Mouse (Mus musculus) embryonic facial prominence, embryonic 14.5 days (tissue): ENCODE results near the gene Hras. TPM values are rescaled to one million over a fixed set of nuclear protein-coding genes. Genes with fewer than 3 reads are reported as not detected.

Experiments
- ATAC-seq: fragments of 200-750 bp; cut with Nextera tagmentation; 2 replicates; pipeline ENCODE4 v1.8.0; 2017; ENCODE audit warnings: low read depth, moderate number of reproducible peaks, moderate TSS enrichment
- DNase-seq: peaks from one replicate; pipeline ENCODE4 v3.0.0-alpha.2; 2015; ENCODE audit warnings: low spot score
- H3K27ac ChIP-seq: fragments of 300-500 bp; sonication (generic); replicated peaks from 2 replicates; pipeline ENCODE4 v1.5.1; 2014; ENCODE audit warnings: low read depth, mild to moderate bottlenecking, low read length, moderate library complexity
- H3K27me3 ChIP-seq: fragments of 300-500 bp; sonication (generic); replicated peaks from 2 replicates; pipeline ENCODE4 v1.6.1; 2014; ENCODE audit warnings: low read length; ENCODE audit not compliant: control insufficient read depth, insufficient read depth
- H3K36me3 ChIP-seq: fragments of 300-500 bp; sonication (generic); 2 replicates; pipeline ENCODE4 v1.6.1; 2014; ENCODE audit warnings: low read length, mixed read lengths; ENCODE audit not compliant: control insufficient read depth, insufficient read depth
- H3K4me1 ChIP-seq: fragments of 300-500 bp; sonication (generic); 2 replicates; pipeline ENCODE4 v1.6.1; 2014; ENCODE audit warnings: antibody characterized with exemption, low read length; ENCODE audit not compliant: control insufficient read depth, insufficient read depth
- H3K4me2 ChIP-seq: fragments of 300-500 bp; sonication (generic); 2 replicates; pipeline ENCODE4 v1.6.1; 2014; ENCODE audit warnings: low read depth, mild to moderate bottlenecking, low read length, moderate library complexity, mixed read lengths
- H3K4me3 ChIP-seq: fragments of 300-500 bp; sonication (generic); 2 replicates; pipeline ENCODE4 v1.5.1; 2014; ENCODE audit warnings: low read depth, mild to moderate bottlenecking, low read length
- H3K9ac ChIP-seq: fragments of 300-500 bp; sonication (generic); 2 replicates; pipeline ENCODE4 v1.6.1; 2014; ENCODE audit warnings: low read depth, mild to moderate bottlenecking, low read length, moderate library complexity, mixed read lengths
- H3K9me3 ChIP-seq: fragments of 300-500 bp; sonication (generic); 2 replicates; pipeline ENCODE4 v1.6.1; 2016; ENCODE audit warnings: low read length; ENCODE audit not compliant: control insufficient read depth
- WGBS: fragments of 180-500 bp; shearing (Covaris S2); extraction: QIAGEN DNeasy Blood & Tissue Kit; methylation state at CpG from one replicate; pipeline ENCODE4 v1.1.7; 2014; 5-methylcytosine and 5-hydroxymethylcytosine counted together
- polyA plus RNA-seq: library from polyadenylated mRNA; unstranded; fragments of >200 nt; fragmentation: Nextera tagmentation; extraction: Ambion mirVana; gene quantifications from 2 replicates; pipeline ENCODE4 v1.2.1, GENCODE M21; 2014

Hras gene
- polyA plus RNA-seq, 1 experiment from 2014 or later = 142 TPM

- Histone ChIP-seq H3K4me2 (no peak overlapping the region), H3K36me3 (no peaks in the 10 kb centered on the region), H3K9me3 (no peaks in the 10 kb centered on the region), H3K4me1 (peaks cover 6% of the 10 kb centered on the region; the same call in 1 of the 2 replicates), H3K27ac (no peak overlapping the region), H3K4me3 (no peak overlapping the region), H3K9ac (peak overlapping the region; percentile 25; the same call in 1 of the 2 replicates), H3K27me3 (no peaks in the 10 kb centered on the region)
- peak; percentile 92 for DNase-seq
- 2% methylated on average over 8 of the region's 8 CpGs for WGBS
- ATAC-seq = no peak
These were observed 17.6 kb downstream of the Hras start for GRCm38 (mm10) chr7:141176173-141176572.

- DNase-seq = no peak
- H3K4me3 ChIP-seq = no peak overlapping the region
- H3K9me3 ChIP-seq = no peaks in the 10 kb centered on the region
- H3K4me2 ChIP-seq = no peak overlapping the region
- 88% methylated on average over 4 of the region's 4 CpGs for WGBS
- H3K36me3 ChIP-seq = no peaks in the 10 kb centered on the region
- H3K4me1 ChIP-seq = peaks cover 6% of the 10 kb centered on the region; the same call in 1 of the 2 replicates
- H3K27me3 ChIP-seq = no peaks in the 10 kb centered on the region
- no peak overlapping the region for H3K27ac ChIP-seq
- ATAC-seq = no peak
- H3K9ac ChIP-seq = no peak overlapping the region
These were observed 18.7 kb downstream of the Hras start for GRCm38 (mm10) chr7:141175068-141175467.

- peak overlapping the region; percentile 56 for H3K4me3 ChIP-seq
- no peaks in the 10 kb centered on the region for H3K36me3 ChIP-seq
- H3K27ac ChIP-seq = peak overlapping the region; percentile 86
- WGBS = 77% methylated on average over 5 of the region's 5 CpGs
- no peaks in the 10 kb centered on the region for H3K27me3 ChIP-seq
- H3K9me3 ChIP-seq = no peaks in the 10 kb centered on the region
- H3K4me2 ChIP-seq = peak overlapping the region; percentile 71
- ATAC-seq = no peak
- peaks cover 15% of the 10 kb centered on the region for H3K4me1 ChIP-seq
- no peak for DNase-seq
- peak overlapping the region; percentile 69 for H3K9ac ChIP-seq
These were observed 20.4 kb downstream of the Hras start for GRCm38 (mm10) chr7:141173323-141173850.

GRCm38 (mm10) chr7:141172116-141173006 is 21.4 kb downstream of the Hras start, which contains the start of gene Rnh1:
Gene Rnh1, minus strand, starts transcription at chr7:141172857.
- ATAC-seq = peak; percentile 96
- 3% methylated on average over 43 of the region's 55 CpGs for WGBS
- peak; percentile 98 for DNase-seq

GRCm38 (mm10) chr7:141169866-141170265 is 23.9 kb downstream of the Hras start:
- Histone ChIP-seq H3K36me3 (0 out of 2 replicates have a peak, but pooled peaks cover 7% of the 10 kb centered on the region), H3K9me3 (no peaks in the 10 kb centered on the region), H3K27ac (no peak overlapping the region), H3K4me1 (peaks cover 21% of the 10 kb centered on the region), H3K27me3 (no peaks in the 10 kb centered on the region), H3K4me2 (no peak overlapping the region), H3K9ac (no peak overlapping the region), H3K4me3 (no peak overlapping the region)
- DNase-seq (no peak), ATAC-seq (no peak)

More at GRCm38 (mm10) chr7:141172116-141173006, 21.4 kb downstream of the Hras start, which contains the start of gene Rnh1:
- Histone ChIP-seq H3K4me2 (peak within 1 kb of the TSS; percentile 71), H3K36me3 (no peaks in the 10 kb centered on the region), H3K27me3 (no peaks in the 10 kb centered on the region), H3K27ac (peak within 1 kb of the TSS; percentile 86), H3K9me3 (no peaks in the 10 kb centered on the region), H3K4me3 (peak within 1 kb of the TSS; percentile 56), H3K4me1 (peaks cover 21% of the 10 kb centered on the region), H3K9ac (peak within 1 kb of the TSS; percentile 69)

GRCm38 (mm10) chr7:141169300-141169699 is 24.5 kb downstream of the Hras start:
- Histone ChIP-seq H3K4me1 (peaks cover 21% of the 10 kb centered on the region), H3K36me3 (peaks cover 11% of the 10 kb centered on the region; the same call in 1 of the 2 replicates), H3K4me2 (peak overlapping the region; percentile 81), H3K9ac (no peak overlapping the region), H3K27me3 (no peaks in the 10 kb centered on the region), H3K27ac (peak overlapping the region; percentile 31), H3K9me3 (no peaks in the 10 kb centered on the region), H3K4me3 (no peak overlapping the region)
- ATAC-seq = no peak
- 75% methylated on average over 1 of the region's 1 CpGs for WGBS
- no peak for DNase-seq

GRCm38 (mm10) chr7:141168518-141168953 is 25.3 kb downstream of the Hras start:
- peak overlapping the region; percentile 60 for H3K4me3 ChIP-seq
- peak overlapping the region; percentile 79 for H3K9ac ChIP-seq
- 2% methylated on average over 22 of the region's 22 CpGs for WGBS
- H3K9me3 ChIP-seq = no peaks in the 10 kb centered on the region
- ATAC-seq (peak; percentile 58), DNase-seq (peak; percentile 91)
- peak overlapping the region; percentile 75 for H3K27ac ChIP-seq
- no peaks in the 10 kb centered on the region for H3K27me3 ChIP-seq
- peak overlapping the region; percentile 81 for H3K4me2 ChIP-seq
- peaks cover 21% of the 10 kb centered on the region for H3K4me1 ChIP-seq
- H3K36me3 ChIP-seq = peaks cover 19% of the 10 kb centered on the region; the same call in 1 of the 2 replicates

GRCm38 (mm10) chr7:141167901-141168517 is 25.8 kb downstream of the Hras start:
- peak overlapping the region; percentile 79 for H3K9ac ChIP-seq
- peak overlapping the region; percentile 81 for H3K4me2 ChIP-seq
- peak; percentile 43 for DNase-seq
- peaks cover 16% of the 10 kb centered on the region for H3K4me1 ChIP-seq
- no peaks in the 10 kb centered on the region for H3K27me3 ChIP-seq
- H3K36me3 ChIP-seq = peaks cover 24% of the 10 kb centered on the region; the same call in 1 of the 2 replicates
- WGBS = 18% methylated on average over 7 of the region's 7 CpGs
- peak overlapping the region; percentile 60 for H3K4me3 ChIP-seq
- peak overlapping the region; percentile 75 for H3K27ac ChIP-seq
- no peak; the same call in 1 of the 2 replicates for ATAC-seq
- no peaks in the 10 kb centered on the region for H3K9me3 ChIP-seq
